Mouse (Mus musculus) cerebellum, adult 2 months (tissue): ENCODE results near the gene Ifna4.

Source experiments
- CTCF ChIP-seq: fragments of 200-500 bp; IDR thresholded peaks from 2 replicates; pipeline ENCODE4 v1.5.1; 2011; ENCODE audit warnings: low read depth, mild to moderate bottlenecking, control low read depth, low read length, moderate library complexity, borderline replicate concordance; ENCODE audit not compliant: insufficient read depth
- POLR2A ChIP-seq: fragments of 200-500 bp; IDR thresholded peaks from 2 replicates; pipeline ENCODE4 v1.6.1; 2011; ENCODE audit warnings: low read length, control low read depth, borderline replicate concordance; ENCODE audit not compliant: insufficient read depth

GRCm38 (mm10) chr4:88865011-88865569 is 23.4 kb downstream of the Ifna4 start:
- no peak for TF ChIP-seq CTCF
- TF ChIP-seq POLR2A: no peak
